Mouse (Mus musculus) layer of hippocampus, adult 18-20 months (tissue): Measurements from ENCODE around the gene Stam. TPM values are rescaled to one million over a fixed set of nuclear protein-coding genes. Genes with fewer than 3 reads are reported as not detected.

ENCODE experiments used
- DNase-seq, 2 experiments: peaks; one replicate each; pipeline ENCODE4 v3.0.0; 2022; ENCODE audit warnings: low spot score in 2 of 2
- total RNA-seq, 2 experiments: library from RNA; stranded (reverse); gene quantifications; 2 replicates each; pipeline ENCODE4 v1.2.3; 2021

Gene Stam
- total RNA-seq, 2 experiments from 2014 or later = 89.2 to 91.4 TPM

GRCm38 (mm10) chr2:14107673-14108072 lies 33.8 kb downstream of the Stam start:
- DNase-seq = no peak

DNA sequence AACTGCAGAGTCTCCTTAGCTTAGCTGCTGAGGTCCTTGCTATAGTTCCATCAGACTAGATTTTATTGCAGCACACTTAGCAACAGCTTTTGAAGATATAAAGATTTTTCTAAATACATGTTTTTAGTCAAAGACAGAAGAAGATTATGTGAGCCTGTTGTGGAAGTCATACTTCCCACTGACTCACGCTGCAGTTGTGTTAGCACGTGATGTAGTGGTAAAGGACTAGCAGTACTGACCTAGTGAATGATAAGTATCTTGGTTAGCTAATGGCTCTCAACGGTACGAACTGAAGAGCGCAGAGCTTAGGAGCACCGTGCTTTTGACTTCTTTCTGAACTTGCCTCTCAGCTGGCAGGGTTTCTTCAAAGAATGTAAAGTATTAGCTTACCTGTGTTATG lies 52.5 kb downstream of the Stam start:
- DNase-seq = no peak

- no peak for DNase-seq
Observed at GRCm38 (mm10) chr2:14127629-14128028, 53.7 kb downstream of the Stam start.

DNA sequence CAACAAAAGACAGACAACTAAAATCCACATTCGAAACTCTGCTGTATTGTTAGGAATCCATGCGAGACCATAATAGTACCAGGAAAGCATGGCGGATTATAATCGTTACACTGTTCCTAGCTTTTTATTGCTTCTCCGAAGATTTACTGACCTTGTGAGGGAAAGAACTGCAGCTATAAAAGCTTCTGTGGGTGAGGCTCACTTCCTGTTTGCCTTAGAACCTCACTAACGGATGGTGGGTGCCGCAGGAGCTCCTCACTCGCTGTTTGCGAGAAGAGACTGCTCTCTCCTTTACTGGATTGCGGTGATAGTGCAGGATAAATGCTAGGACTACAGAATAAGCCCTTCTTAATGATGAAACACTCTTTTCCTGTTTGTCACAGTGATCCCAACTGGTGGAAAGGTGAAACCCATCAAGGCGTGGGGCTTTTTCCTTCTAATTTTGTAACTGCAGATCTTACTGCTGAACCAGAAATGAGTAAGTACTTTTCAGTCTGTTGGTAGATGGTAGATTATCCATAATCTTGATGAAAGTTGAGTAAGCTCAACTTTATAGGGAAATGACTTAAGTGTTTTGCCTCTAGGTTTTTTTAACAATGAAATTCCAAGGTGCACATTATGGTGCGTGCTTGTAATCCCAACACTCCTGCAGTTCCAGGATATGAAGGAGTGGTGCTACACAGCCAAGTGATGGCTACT lies 56.9 kb downstream of the Stam start:
- DNase-seq = no peak

DNA sequence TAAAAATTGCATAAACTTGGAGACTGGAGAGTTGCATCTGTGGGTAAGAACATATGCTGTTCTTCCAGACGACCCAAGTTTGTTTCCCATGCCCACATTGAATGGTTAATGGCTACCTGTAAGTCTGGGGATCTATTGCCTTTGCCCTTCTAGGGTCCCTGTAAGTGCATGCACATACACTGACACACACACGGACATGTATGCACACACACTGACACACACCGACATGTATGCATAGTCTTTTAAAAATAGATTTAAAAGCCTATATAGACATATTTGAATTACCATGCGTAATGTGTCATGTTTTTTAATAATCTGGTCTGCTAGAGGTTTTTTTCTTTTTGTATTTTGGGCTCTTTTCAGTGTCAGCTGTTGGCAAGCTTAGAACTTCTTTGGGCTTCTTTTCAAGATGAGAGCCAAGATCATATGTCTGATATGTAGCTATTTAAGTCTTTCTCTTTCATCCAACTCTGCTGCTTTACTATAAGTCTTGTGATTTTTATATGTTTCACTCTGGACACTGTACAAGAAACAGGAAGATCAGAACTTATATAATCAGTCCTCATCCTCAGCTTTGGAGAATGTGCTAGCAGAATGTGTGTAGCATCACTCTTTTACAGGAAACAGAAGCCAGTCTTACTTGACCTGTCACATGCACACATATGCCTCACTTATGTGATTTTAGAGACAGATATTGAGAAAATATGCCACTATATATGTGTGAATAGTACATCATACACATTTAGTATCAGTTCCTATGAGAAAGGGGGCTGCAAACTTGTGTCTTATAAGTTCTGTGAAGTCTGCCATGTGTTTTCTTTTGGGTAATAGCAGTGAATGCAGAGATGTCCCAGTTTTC lies 58.8 kb downstream of the Stam start:
- no peak for DNase-seq

GRCm38 (mm10) chr2:14136906-14137305 lies 63.0 kb downstream of the Stam start:
- DNase-seq = no peak

DNA sequence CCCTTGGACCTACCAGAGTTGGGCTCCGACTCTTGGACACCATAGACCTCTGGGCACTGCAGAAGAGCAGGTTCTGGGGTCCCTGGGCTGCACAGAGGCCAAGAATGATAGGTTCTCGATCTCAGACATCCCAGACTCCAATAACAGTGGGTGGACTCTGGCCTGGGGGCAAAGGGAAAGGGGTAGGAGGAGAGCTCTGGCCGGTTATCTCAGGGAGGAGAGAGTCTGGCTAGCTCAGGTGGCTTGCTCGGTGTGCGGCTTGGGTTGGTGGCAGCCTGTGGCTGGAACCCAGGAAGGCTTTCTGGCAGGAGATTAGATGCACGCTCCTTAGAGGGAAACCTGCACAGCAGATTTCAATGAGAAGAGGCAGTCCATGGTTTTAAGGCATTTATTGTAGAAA lies 65.7 kb downstream of the Stam start:
- no peak for DNase-seq

GRCm38 (mm10) chr2:14140044-14140443 lies 66.1 kb downstream of the Stam start:
- DNase-seq = no peak

GRCm38 (mm10) chr2:14145311-14145710 lies 71.4 kb downstream of the Stam start:
- no peak for DNase-seq

GRCm38 (mm10) chr2:14146913-14147312 lies 73.0 kb downstream of the Stam start:
- DNase-seq = no peak

GRCm38 (mm10) chr2:14150829-14151228 lies 76.9 kb downstream of the Stam start:
- no peak for DNase-seq

GRCm38 (mm10) chr2:14151854-14152253 lies 78.0 kb downstream of the Stam start:
- no peak for DNase-seq

- DNase-seq = no peak
Observed at GRCm38 (mm10) chr2:14159047-14159446, 85.1 kb downstream of the Stam start.

DNA sequence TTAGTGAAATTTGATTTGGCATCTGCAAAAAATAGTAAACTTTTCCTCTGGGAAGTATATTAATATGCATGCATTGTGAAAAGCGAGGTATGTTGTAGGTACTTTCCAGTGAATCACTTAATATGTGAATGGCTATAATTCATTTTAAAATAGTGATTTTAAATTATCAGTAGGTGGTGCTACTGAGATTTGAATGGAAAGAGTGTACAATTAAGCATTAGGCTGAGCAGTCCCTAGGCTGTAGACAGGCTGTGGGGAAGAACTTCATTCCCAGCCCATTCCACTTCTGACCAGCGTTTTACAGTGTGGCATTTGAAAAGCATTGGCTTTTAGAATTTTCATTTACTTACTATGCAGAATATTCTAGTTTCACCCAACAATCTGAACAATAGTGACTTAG lies 85.9 kb downstream of the Stam start:
- no peak for DNase-seq

GRCm38 (mm10) chr2:14164459-14165030 lies 90.6 kb downstream of the Stam start:
- no peak for DNase-seq

- DNase-seq = no peak
Observed at GRCm38 (mm10) chr2:14165066-14165465, 91.2 kb downstream of the Stam start.

GRCm38 (mm10) chr2:14165618-14166344 lies 91.9 kb downstream of the Stam start:
- no peak for DNase-seq

DNA sequence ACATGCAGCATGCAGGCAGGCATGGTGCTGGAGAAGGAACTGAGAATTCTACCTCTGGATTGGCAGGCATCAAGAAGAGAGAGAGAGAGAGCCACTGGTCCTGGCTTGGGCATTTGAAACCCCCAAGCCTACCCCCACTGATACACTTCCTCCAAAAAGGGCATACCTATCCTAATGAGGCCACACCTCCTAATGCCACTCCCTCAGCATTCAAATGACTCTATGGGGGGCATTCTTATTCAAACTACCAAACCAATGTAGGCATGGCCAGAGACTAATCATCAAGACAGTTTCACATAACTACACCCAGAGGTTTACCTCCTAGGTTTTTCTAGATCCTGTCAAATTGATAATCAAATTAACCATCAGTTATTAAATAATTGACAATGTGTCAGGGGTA lies 93.8 kb downstream of the Stam start:
- no peak for DNase-seq

- no peak for DNase-seq
Observed at GRCm38 (mm10) chr2:14174334-14174733, 100.4 kb downstream of the Stam start, which contains the start of gene Tmem236. Tmem236 (plus strand) TSS chr2:14174523.

DNA sequence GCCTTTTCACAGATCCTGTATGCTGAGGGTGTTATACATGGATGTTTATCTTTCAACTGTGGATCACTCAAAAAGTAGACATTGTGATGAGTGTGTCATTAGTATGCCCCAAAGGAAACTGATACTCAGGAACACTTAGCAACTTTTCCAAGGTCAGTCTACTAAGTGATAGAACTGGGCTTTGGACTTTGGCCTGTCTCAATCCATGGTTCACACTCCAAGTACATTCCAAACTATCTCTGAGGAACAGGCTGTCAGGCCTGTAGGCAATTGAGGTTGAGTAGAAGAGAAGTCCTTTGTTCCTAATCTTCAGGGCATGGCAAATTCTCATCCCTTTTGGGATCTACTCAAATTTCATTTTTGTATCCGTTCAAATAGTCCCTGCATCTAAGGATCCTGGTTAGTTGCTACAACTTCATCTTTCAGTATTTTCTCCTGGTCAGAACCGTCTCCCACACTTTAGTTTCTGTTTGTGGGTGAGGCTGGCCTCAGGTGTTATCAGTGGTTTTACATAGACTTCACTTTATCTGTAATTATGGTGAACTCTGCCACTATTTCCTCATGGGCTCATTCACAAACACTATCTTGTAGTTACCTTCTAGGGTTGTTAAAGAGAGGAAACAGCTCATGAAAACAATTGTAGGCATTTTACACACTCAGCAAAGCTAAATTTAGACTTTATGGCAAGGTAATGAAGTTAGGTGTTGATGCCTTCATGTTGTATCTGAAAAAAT lies 102.7 kb downstream of the Stam start:
- DNase-seq = no peak

DNA sequence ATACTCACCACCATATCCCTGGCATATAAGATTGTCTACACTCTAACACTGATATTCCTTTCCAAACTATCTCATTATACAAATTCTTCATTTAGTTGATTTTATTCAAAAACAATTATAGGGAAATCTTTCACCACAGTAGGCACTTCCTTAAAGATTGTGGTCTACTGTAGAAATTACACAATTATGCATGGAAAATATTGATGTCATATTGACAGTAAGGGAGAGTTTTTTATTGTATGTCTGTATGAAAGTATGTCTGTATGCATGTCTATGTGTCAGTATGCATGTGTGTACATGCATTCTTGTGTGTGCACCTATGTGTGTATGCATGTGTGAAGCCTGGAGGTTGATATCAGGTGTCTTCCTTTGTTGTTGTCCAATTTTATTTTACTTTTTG lies 110.5 kb downstream of the Stam start:
- DNase-seq = no peak
